Mouse (Mus musculus) spleen, postnatal 36 days (tissue): ENCODE measurements at regions not wholly inside any gene's neighbourhood (a gene's known extent, or its start where the extent isn't known, plus 50 kb on each side); places are given as distances from the start of the nearest gene placed in this dataset.

ENCODE experiments used
- DNase-seq, 2 experiments: peaks; one replicate each; pipeline ENCODE4 v3.0.0; 2022; ENCODE audit warnings: low spot score in 2 of 2, mixed read lengths in 1 of 2

DNA sequence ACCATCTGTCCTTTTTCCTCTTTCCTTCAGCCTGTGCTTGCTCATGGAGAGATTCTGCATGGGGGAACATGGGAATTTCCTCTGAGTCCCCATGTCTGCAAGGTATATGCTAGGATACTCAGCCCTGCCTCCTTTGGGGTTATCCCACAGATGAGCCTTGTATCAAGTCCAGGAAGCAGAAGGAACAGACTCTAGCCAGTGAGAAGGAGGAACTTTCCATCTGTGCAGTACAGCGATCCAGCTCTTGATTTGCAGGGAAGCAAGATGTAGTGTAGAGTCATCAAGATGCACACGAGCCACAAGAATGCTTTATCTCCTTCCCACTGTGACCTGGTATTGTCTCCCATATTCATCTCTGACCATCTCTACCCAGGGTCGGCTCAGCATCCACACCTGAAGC lies 84.5 kb downstream of the Gadd45g start:
- DNase-seq: no peak

DNA sequence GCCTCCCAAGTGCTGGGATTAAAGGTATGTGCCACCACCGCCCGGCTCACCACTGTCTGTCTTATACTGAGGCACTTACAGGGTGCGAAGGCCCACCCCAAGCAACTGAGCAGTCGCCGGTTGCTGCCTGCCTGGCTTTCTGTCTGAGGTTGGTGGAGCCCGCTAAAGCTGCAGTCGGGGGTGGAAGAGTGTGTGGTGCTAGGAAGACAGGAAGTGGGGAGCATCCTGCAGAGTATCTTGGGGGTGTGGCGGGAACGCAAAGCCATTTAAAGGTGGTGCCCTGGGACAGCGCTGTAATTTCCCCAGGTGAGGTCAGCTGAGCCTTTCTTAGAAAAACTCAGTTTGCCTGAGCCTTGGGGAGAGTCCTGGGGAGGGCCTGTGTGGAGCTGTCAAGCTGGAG lies 89.3 kb downstream of the Gadd45g start:
- DNase-seq: no peak

DNA sequence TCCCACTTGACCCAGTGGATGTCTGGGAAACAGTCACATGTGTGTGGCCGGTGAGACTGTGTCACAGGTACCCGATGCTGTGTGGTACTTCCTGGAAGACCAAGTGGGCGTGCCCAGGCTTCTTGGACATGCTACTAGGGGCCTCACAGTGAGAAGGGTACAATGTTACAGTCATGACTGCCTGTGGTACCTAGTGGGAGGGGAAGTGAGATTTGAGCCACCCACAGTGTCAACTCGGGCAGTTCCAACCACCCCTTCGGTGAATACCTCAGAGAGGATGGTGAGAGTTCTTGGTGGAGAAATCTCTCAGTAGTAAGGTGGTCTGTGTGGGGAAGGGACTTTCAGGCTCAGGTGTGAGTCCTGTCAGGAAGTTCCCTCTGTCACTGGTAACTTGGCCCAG lies 90.0 kb downstream of the Gadd45g start:
- DNase-seq: peak; percentile 9 to 31

DNA sequence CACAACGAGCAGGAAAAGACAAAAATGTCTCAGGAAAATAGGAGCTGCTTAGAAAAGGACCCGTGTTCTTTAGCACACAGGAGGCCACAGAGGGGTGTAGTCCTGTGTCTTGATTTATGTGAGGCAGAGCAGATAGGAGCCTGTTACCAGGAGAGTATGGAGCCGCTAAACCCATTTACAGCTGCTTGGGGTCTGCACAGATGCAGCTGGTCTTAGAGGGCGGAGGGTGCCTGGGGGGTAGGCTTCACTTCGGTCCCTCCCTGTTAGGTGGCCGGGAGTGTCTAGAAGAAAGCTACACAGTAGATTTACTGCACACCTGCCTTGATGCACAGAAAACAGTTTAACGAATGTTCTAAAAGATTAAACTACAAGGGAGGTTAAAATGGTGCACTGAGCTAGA lies 91.4 kb downstream of the Gadd45g start:
- no peak for DNase-seq

DNA sequence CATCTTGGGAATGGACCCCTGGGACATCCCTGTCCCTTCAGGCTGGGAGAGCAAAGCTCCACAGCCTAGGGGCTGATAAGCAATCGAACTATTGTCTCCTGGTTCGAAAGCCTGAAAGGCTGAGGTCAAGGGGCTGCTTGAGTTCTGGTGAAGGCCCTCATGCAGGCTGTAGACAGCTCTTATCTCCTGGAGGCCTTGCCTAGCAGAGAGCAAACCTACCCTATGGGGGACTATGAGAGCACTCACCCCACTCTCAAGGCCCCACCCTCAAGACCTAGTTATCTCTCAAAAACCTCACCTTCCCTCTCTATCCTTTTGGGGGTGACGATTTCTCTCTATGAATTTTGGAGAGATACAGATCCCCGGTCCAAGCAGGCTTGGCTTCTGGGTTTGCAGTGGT lies 92.8 kb downstream of the Gadd45g start:
- no peak for DNase-seq

DNA sequence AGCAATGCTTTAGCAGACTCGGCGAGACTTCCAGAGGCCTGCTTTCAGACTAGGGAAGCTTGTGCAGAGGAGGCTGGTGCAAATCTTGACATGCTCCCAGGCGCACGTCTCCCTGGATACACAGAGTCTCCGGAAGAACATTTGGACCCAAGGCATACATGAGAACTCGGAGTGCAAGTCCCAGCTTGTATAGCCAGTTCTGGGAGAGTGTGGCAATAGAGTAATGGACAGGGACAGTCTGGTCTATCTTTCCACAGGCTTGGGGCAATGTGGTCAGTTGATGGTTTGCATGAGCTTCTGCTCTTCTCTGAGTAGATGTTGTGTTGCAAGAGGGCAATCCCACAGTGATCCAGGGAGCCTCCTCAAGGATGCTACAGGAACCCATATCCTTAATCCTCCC lies 93.2 kb downstream of the Gadd45g start:
- no peak for DNase-seq

DNA sequence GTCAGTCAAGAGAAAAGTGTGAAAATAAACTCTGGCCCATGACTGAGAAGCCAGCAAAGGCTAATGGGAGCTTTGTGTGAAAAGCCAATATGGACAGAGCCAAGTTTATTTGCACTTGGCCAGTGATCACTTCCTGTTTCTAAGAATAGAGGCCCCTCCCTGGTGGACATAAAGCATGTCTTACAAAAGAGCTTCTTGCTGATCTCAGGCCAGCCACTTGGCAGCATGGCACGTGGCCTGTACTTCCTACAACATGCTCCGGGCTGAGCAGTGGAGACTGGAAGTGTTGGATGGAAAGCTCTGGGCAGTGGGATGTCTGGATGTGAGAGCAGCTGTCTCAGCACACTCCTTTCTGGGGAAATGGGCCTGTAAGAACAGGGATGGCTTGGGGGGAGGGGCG lies 99.7 kb downstream of the Gadd45g start:
- peak; percentile 22 to 54 for DNase-seq

DNA sequence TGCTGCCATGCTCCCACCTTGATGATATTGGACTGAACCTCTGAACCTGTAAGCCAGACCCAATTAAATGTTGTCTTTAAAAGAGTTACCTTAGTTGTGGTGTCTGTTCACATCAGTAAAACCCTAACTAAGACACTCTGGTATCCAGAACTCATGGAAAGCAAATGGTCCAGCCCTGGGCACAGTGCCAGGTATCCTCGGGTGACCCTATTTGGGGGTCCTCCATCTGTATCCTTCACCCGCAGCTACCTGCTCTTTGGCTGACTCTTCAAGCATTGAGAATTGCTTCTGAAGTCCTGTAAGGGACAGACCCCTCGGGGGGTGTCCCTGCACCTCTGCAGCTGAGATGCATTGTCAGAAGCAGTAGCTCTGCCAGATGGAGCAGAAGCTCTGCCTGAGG lies 102.4 kb downstream of the Gadd45g start:
- no peak for DNase-seq

DNA sequence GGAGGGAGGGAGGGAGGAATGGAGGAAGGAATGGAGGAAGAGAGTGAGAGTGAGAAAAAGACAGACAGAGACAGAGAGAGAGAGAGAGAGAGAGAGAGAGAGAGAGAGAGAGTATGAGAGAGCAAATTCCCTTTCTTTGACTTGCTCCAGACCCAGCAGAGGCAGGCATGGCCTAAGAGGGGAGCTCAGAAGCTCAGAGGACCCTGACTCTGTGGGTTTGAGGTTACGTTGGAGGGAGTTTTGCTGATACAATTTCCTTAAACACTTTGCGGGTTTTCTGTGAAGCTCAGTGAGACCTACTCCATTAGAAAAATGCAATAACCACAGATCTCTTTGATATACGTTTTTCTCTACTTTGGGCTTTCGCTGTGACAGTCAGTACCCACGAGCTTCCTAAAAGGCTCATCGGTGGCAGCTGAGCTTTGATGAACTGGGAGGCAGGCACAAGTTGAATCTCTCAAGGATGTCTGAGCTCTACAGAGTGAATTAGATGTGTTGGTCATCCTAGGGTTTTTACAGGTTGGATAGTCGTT lies 105.1 kb downstream of the Gadd45g start:
- DNase-seq: no peak

DNA sequence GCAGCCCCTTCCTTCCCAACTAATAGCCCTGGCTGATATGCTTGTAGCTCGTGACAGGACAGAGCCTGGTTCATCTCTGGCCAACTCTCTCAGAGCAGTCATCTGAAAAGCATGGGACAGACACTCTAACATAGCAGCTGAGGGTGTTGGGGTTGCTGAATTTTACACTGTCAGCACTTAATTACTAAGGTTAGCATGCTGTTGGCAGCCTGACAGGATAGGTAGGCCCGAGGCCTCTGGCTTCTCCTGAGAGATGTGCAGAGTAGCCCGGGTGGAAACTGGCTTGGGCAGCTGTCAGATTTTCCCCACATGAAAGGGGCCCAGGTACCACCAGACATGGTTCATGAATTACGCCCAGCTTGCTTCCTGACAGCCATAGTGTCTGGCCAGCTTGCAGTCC lies 106.6 kb downstream of the Gadd45g start:
- no peak for DNase-seq

DNA sequence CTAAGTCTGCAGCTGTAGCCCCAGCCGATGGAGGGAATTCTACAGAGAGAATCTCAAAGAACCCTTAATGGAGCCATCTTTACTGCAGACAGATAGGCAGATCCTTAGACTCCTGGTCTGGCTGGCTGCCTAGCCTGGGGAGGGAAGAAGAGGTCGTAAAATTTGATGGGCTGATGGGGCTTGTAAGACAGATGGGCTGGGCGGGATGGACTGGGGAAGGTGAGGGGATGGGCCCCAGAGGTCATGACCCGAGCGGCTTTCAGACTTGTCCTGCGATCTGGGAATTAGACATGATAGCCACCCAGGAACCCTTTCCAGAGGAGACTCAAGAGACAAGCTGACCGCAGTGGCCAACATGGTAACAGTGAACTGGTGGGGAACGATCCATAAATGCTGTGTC lies 107.1 kb downstream of the Gadd45g start:
- DNase-seq: no peak

DNA sequence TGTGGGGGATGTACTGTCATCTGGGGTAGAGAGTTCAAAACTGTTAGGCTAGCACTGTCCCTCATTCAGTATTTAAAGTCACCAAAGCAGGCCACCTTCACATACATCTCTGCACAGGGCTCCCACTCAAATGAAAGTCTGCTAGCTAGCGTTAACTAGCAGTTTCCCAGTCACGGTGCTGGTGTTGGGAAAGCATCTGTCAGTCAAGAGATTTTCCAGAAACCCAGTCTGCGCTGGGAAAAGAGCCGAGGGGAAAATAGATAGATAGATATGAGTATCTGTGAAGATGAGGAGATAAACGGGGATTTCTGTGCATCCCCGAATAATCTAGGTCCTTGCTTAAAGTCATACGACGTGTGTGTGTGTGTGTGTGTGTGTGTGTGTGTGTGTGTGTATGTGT lies 110.6 kb downstream of the Gadd45g start:
- DNase-seq: no peak

DNA sequence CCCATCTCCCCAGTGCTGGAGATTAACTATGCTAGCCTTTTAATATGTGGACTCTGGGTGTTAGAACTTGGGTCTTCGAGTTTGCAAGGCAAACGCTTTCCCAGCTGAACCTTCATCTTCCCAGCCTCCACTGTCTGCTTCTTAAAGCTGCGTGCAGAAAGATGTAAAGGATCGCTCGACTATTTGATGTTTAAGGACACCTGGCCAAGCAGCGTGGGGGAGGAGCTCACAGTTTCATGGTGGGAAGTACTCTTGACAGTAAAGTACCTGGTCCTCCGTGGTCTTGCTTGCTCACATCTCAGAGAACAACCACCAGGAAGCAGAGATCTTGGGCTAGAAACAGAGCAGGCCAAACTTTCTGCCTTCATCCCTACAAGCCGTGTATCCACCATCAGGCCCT lies 113.1 kb downstream of the Gadd45g start:
- no peak for DNase-seq

DNA sequence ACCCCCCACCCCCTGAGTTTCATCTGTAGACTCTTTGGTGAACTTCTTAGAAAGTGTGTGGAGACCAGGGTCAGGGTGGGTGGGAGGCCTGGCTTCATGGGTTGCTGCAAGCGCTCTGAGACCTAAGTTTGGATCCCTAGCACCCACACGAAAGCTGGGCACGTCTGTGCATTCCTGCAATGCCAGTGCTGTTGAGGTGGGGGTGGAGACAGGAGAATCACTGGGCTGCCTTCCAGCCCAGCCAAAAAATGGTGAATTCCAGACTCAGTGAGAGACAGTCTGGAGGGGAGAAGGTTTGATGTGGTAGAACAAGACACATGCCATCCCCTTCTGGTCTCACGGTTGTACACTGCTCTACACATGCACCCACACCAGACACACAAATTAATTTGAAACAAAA lies 113.8 kb downstream of the Gadd45g start:
- no peak for DNase-seq

DNA sequence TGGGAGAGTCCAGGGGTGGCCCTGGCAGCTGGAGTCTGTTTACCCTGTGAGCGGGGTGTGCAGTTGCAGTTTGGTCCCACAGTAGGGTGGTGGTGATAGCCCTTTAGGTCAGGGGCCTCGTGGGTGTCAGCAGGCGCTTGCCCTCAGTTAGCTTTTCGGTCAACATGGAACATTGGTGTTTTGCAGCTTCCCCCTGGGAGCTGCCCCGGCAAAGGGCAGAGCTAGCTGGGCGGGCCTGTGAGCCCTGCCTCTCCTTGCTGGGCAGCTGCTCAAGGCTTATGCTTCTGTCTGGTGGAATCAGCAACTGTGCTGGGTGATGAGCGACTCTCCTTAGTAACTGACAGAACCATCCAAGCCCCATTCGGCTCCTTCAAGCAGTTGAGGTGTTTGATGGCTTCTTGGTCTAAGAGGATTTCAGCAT lies 115.7 kb downstream of the Gadd45g start:
- no peak for DNase-seq

DNA sequence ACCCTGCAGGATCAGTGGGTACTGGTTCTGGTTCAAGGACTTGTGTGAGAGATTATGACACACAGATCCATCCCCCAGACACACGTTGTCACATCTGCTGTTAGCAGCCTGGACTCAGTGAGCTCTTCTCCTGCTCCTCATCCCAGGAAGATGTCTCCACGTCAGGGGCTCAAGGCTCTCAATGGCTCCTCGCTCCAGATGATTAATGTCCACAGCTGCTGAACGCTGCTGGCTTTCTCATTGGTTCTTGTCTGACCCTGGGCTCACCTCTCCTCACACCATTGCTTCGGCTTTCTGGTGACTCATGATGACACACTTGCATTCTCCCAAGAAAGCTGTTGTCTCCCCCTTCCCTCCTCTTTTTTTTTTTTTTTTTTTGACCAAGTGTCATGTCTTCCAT lies 116.2 kb downstream of the Gadd45g start:
- DNase-seq: no peak

DNA sequence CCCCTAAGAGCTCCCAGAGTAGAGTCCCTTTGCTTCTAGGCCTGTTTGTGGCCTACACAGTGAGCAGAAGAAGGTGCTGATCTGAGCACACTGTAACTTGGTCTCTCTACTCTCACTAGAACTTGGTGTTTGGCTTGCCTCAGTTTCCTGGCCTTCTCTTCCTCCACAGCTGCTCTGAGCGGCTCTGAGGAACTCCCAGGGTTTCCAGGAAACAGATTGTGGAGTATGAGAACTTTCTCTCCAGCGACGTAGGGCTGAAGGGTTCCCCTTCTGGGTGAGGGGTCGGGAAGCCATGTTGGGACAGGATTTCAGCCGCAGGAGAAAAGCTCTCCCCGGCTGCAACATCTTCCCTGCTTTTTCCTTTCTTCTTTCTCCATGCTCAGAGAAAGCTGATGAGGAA lies 117.5 kb downstream of the Gadd45g start:
- DNase-seq: no peak

DNA sequence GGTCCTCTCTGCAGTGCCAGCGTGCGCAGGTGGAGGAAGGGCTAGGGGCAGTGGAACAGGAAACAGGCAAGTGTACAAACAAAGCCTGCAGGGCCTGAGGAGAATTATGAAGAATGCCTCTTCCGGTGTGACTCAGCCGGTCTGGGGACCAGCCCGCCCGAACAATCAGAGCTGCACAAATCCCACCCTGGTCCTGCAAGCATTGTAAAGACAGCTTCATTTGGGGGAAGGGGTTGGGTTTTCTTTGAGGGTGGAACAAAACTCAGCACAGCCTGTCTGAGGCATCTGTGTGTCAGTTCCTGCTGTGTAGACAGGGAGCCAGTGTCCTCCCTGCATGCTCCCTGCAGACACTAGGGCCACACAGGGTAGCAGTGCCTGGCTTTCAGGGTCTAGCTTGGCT lies 117.9 kb downstream of the Gadd45g start:
- DNase-seq: peak; percentile 49

DNA sequence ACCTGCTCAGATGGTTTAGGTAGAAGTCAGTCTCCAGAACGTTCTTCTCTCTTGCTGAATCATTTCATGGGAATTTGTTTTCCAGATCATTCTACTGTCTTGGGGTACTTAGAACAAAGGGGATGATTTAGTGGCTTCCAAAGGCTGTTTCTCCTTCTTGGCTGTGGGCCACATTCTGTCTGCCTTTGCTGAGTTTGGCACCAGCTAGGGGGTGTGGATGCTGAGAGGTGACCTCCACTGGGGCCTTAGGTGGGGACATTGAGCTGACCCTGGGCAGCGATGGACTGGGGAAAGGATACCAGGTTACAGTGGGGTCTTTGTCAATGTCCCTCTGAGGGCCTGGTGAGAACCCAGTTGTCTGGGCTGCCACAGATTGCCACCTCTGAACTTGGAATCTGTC lies 118.4 kb downstream of the Gadd45g start:
- DNase-seq: no peak

DNA sequence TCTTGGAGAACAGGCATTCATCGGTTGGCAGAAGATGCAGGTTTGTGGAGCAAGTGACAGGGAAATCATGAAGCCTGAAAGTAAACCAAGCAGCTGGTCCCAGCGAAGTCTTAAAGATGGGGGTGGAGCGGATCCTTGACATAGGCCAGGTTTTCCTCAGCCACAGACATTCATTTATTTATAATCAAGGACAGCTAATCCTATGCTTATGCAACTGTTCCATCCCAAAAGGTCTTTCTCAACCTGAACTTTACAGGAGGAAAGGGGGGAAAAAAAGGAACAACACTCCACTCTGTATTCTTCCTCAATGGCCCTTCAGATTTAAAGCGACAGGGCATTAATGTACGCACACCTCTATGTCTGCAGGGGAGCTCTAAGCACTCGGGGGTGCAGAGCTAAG lies 121.6 kb downstream of the Gadd45g start:
- DNase-seq: no peak

DNA sequence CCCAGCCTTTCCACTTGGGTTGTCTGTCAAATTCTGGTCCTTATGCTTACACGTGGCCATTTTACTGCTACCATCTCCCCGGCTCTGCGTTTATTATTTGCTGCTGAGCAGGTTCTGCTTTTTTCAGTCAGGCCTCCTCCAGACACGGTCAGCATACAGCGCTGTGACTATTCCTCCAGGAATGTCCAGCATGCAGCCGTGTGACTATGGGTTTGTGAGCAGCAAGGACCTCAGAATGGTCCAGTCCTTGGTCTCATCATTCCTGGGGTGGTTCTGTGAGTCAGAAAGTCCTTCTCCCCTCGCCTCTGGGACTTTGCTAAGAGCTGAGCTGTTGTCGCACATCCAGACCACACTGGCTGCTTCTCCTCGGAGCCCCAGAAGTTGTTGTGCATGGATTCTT lies 122.3 kb downstream of the Gadd45g start:
- no peak for DNase-seq

DNA sequence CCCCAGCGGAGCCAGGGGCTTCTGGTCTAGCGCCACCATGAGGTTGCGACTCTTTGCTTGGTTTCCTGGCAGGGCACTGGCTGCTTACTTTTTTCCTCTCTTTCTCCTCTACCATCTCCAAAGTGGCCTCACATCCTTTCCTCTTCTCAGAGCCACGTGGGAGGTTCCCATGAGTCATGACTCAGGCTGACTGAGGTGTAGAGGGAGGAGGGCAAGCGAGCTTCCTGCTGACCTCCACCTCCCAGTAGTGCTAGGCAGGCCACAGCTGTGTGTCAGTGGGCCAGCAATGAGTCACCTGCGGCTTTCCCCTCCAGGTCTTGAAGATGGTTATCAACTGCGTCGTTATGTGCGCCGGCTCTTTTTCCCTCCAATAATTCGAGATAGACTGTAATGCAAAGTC lies 123.6 kb downstream of the Gadd45g start:
- DNase-seq: no peak

DNA sequence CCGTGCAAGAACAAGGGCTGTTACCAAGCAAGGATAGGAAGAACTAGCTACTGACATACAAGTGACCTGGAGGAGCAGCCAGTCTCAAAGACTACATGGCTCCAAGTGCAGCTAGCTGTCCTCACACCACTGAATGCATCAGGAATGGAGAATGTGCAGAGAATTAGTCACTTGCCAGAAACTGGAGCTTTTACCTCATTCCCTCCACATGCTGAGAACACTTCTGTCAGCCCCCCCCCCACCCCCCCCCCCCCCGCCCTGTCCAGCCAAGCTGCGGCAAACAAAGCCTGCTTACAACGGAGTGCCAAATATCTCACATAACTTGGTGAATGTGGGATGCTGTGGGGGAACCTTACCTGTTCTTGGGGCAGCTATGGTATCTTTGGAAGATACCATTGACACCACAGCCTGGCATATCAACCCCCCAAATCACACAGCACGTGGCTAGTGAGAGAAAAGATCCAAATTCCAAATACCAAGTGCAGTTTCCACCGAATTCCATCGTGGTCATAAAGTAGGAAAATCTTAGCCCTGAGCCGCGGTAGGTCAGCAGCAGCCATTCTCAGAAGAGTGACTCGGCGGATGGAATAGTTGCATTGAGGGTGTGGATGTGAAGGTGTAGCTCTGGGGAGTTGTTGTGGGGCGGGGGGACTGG lies 126.3 kb downstream of the Gadd45g start:
- DNase-seq: no peak

DNA sequence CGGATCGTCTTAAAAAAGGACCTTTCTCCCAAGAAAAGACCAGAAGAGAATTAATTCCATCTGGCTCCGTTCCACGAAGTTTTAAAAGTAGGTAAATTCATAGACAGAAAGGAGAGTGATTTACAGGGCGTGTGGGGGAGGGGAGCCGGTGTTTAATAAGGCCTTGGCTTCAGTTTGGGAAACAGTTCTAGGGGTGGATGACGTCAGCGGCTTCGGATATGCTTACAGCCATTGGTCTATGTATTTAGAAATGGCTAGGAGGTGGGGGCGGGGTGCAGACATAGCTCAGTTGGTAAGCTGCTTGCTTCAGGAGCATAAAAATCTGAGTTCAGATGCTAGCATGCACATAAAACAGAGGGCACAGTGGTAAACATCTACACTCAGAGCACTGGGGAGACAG lies 127.0 kb downstream of the Gadd45g start:
- no peak for DNase-seq
